Mouse (Mus musculus) lung, postnatal 36 days (tissue): ENCODE measurements around the gene Card10.

Source experiments
- DNase-seq: peaks from one replicate; pipeline ENCODE4 v3.0.0; 2022; ENCODE audit warnings: mixed read lengths

Card10 gene

GRCm38 (mm10) chr15:78802776-78803391 is at the start of gene Card10:
Card10 (minus strand) TSS chr15:78803042.
- peak; percentile 69 for DNase-seq

- DNase-seq: peak; percentile 98
Measured at GRCm38 (mm10) chr15:78851505-78852153, 48.8 kb upstream of the Card10 start.

GRCm38 (mm10) chr15:78850944-78851343 is 48.1 kb upstream of the Card10 start:
- DNase-seq: no peak

GRCm38 (mm10) chr15:78850059-78850824 is 47.4 kb upstream of the Card10 start:
- DNase-seq: no peak

GRCm38 (mm10) chr15:78849485-78849884 is 46.6 kb upstream of the Card10 start:
- no peak for DNase-seq

- DNase-seq: peak; percentile 96
Measured at GRCm38 (mm10) chr15:78848467-78848866, 45.6 kb upstream of the Card10 start.

GRCm38 (mm10) chr15:78846805-78847204 is 44.0 kb upstream of the Card10 start:
- DNase-seq: peak; percentile 65

- no peak for DNase-seq
Measured at GRCm38 (mm10) chr15:78846352-78846751, 43.5 kb upstream of the Card10 start.

- DNase-seq: peak; percentile 72
Measured at GRCm38 (mm10) chr15:78845867-78846266, 43.0 kb upstream of the Card10 start.

- DNase-seq: peak; percentile 53
Measured at GRCm38 (mm10) chr15:78845321-78845720, 42.5 kb upstream of the Card10 start.

GRCm38 (mm10) chr15:78844791-78845190 is 41.9 kb upstream of the Card10 start:
- peak; percentile 87 for DNase-seq

- DNase-seq: peak; percentile 56
Measured at GRCm38 (mm10) chr15:78843581-78844469, 41.0 kb upstream of the Card10 start.

GRCm38 (mm10) chr15:78842371-78843163 is 39.7 kb upstream of the Card10 start, which contains the start of gene Cdc42ep1:
Cdc42ep1 (plus strand) TSS chr15:78842624.
- peak; percentile 88 for DNase-seq

- no peak for DNase-seq
Measured at GRCm38 (mm10) chr15:78841161-78841790, 38.4 kb upstream of the Card10 start.

GRCm38 (mm10) chr15:78840751-78841150 is 37.9 kb upstream of the Card10 start:
- no peak for DNase-seq

- DNase-seq: peak; percentile 81
Measured at GRCm38 (mm10) chr15:78840241-78840640, 37.4 kb upstream of the Card10 start.

- DNase-seq: no peak
Measured at GRCm38 (mm10) chr15:78839744-78840143, 36.9 kb upstream of the Card10 start.

GRCm38 (mm10) chr15:78836086-78836621 is 33.3 kb upstream of the Card10 start:
- DNase-seq: peak; percentile 89

- DNase-seq: peak; percentile 82
Measured at GRCm38 (mm10) chr15:78835200-78836085, 32.6 kb upstream of the Card10 start.
